Mouse (Mus musculus) limb, embryonic 12.5 days (tissue): ENCODE results near the gene Gm29797. TPM values are rescaled to one million over a fixed set of nuclear protein-coding genes. Genes with fewer than 3 reads are reported as not detected.

Experiments used
- ATAC-seq: fragments of 200-750 bp; cut with Nextera tagmentation; 2 replicates; pipeline ENCODE4 v1.8.0; 2017; ENCODE audit warnings: low read depth, moderate TSS enrichment; ENCODE audit not compliant: insufficient number of reproducible peaks, insufficient read depth, low FRiP score, low TSS enrichment
- H3K27ac ChIP-seq: fragments of 300-500 bp; sonication (generic); 2 replicates; pipeline ENCODE4 v1.5.1; 2016; ENCODE audit warnings: mild to moderate bottlenecking, moderate library complexity
- H3K27me3 ChIP-seq: fragments of 300-500 bp; sonication (generic); 2 replicates; pipeline ENCODE4 v1.6.1; 2016; ENCODE audit warnings: mild to moderate bottlenecking, moderate library complexity
- H3K36me3 ChIP-seq: fragments of 300-500 bp; sonication (generic); 2 replicates; pipeline ENCODE4 v1.6.1; 2016; ENCODE audit warnings: mild to moderate bottlenecking, moderate library complexity
- H3K4me1 ChIP-seq: fragments of 300-500 bp; sonication (generic); replicated peaks from 2 replicates; pipeline ENCODE4 v1.6.1; 2016
- H3K4me2 ChIP-seq: fragments of 300-500 bp; sonication (generic); 2 replicates; pipeline ENCODE4 v1.6.1; 2016; ENCODE audit warnings: mild to moderate bottlenecking, moderate library complexity
- H3K4me3 ChIP-seq: fragments of 300-500 bp; sonication (generic); replicated peaks from 2 replicates; pipeline ENCODE4 v1.5.1; 2016; ENCODE audit warnings: mild to moderate bottlenecking
- H3K9ac ChIP-seq: fragments of 300-500 bp; sonication (generic); replicated peaks from 2 replicates; pipeline ENCODE4 v1.6.1; 2016; ENCODE audit warnings: mild to moderate bottlenecking, moderate library complexity
- H3K9me3 ChIP-seq: fragments of 300-500 bp; sonication (generic); 2 replicates; pipeline ENCODE4 v1.6.1; 2016; ENCODE audit warnings: mild to moderate bottlenecking, moderate library complexity
- WGBS: fragments of 180-500 bp; shearing (Covaris S2); methylation state at CpG from one replicate; pipeline ENCODE4 v1.1.7; 2016; 5-methylcytosine and 5-hydroxymethylcytosine counted together
- polyA plus RNA-seq: library from polyadenylated mRNA; unstranded; fragments of >200 nt; fragmentation: Nextera tagmentation; extraction: Ambion mirVana; gene quantifications from 2 replicates; pipeline ENCODE4 v1.2.1, GENCODE M21; 2016

Gene Gm29797
- polyA plus RNA-seq, 1 experiment from 2014 or later = 0.58 TPM

DNA sequence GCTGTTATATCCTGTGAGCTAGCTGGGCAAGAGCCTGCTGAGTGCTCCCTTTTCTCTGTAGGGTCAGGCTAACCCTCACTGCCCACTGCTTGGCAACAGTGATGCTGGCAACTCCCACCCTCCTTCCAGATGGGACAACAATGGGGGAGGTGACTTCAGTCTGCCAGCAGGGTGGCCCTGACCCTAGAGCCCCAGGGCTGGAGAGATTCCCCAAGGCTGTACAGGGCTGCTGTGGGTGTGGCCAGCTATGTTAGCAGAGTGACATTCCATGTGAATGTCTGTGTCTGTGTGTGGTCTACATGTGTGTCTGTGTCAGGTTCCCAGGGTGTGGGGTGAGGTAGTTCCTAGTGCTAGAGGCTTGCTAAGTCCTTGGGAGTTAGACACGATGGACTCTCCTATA is 16.7 kb downstream of the Gm29797 start:
- WGBS = 58% methylated on average over 1 of the region's 1 CpGs
- no peaks in the 10 kb centered on the region for H3K9me3 ChIP-seq
- no peak overlapping the region for H3K4me2 ChIP-seq
- H3K4me3 ChIP-seq = no peak overlapping the region
- H3K27ac ChIP-seq = no peak overlapping the region
- no peak overlapping the region for H3K9ac ChIP-seq
- H3K4me1 ChIP-seq = peaks cover 47% of the 10 kb centered on the region
- peaks cover 59% of the 10 kb centered on the region for H3K27me3 ChIP-seq
- ATAC-seq = no peak
- no peaks in the 10 kb centered on the region for H3K36me3 ChIP-seq

DNA sequence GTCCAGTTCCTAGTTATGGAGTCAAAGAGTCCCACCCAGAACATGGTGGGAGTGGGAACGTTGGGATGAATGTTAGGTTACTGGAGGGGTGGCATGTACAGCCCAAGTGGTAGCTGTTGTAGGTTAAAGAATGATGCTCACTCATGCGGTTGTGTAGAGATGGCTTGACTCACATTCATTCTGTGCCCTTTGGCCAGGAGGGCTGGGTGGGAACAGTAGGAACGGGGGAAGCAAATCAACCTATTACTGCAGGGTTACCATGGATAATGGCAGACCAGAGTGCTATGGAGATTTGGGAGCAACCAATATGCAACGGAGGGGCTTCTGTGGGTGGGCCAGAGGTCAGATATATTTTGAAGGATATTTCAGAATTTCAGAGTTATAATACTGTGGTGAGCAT is 18.1 kb downstream of the Gm29797 start:
- Histone ChIP-seq H3K9me3 (no peaks in the 10 kb centered on the region), H3K4me3 (no peak overlapping the region), H3K36me3 (no peaks in the 10 kb centered on the region), H3K27me3 (peaks cover 45% of the 10 kb centered on the region), H3K4me2 (no peak overlapping the region), H3K27ac (no peak overlapping the region), H3K9ac (no peak overlapping the region), H3K4me1 (peaks cover 56% of the 10 kb centered on the region)
- 83% methylated on average over 4 of the region's 4 CpGs for WGBS
- no peak for ATAC-seq

DNA sequence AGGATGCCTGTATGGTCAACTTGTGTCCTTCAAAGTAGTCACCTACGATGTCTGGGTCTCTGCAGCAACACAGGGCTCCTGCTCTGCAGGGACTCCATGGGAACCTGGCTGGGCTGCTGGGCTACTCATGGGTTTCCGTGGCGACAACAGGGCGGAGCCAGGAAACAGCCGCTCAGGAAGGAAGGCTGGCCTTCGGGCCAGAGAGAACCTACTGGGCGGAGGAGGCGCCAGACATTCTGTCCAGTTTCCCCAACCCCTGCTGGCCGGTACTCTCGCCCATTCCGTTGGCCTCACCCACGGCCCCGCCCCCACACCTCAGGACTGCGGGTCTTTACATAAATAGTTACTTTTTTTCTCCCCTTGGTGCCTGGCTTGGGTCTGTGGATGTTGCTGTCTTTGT is 18.6 kb downstream of the Gm29797 start:
- ATAC-seq = no peak
- Histone ChIP-seq H3K9ac (peak overlapping the region; percentile 27), H3K36me3 (no peaks in the 10 kb centered on the region), H3K4me3 (no peak overlapping the region; the same call in 1 of the 2 replicates), H3K27me3 (peaks cover 40% of the 10 kb centered on the region), H3K4me1 (peaks cover 51% of the 10 kb centered on the region), H3K4me2 (peak overlapping the region; percentile 51), H3K27ac (no peak overlapping the region; the same call in 1 of the 2 replicates), H3K9me3 (no peaks in the 10 kb centered on the region)
- 2% methylated on average over 14 of the region's 14 CpGs for WGBS

DNA sequence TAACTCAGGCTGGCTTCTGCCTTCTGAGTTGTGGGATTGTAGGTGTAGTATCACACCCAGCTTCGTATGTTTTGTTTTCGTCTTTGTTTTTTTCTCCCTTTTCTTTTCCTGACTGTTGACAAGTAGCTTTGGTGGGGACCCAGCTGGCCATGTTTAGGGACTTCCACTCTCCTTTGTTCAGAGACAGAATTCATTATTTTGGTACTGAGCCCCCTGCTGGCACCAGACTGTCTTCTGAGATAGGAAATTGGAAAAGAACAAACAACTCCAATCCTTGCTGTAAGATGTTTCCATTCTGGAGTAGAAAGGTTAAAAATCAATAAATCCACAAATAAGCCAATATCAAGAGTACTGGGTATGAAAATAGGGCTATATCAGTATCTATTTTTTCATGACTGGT is 19.6 kb downstream of the Gm29797 start:
- H3K4me3 ChIP-seq = no peak overlapping the region
- ATAC-seq = no peak
- no peaks in the 10 kb centered on the region for H3K36me3 ChIP-seq
- H3K27me3 ChIP-seq = peaks cover 30% of the 10 kb centered on the region
- no peak overlapping the region for H3K27ac ChIP-seq
- H3K4me2 ChIP-seq = no peak overlapping the region
- H3K9me3 ChIP-seq = no peaks in the 10 kb centered on the region
- peaks cover 52% of the 10 kb centered on the region for H3K4me1 ChIP-seq
- no peak overlapping the region for H3K9ac ChIP-seq
- 63% methylated on average over 2 of the region's 2 CpGs for WGBS

DNA sequence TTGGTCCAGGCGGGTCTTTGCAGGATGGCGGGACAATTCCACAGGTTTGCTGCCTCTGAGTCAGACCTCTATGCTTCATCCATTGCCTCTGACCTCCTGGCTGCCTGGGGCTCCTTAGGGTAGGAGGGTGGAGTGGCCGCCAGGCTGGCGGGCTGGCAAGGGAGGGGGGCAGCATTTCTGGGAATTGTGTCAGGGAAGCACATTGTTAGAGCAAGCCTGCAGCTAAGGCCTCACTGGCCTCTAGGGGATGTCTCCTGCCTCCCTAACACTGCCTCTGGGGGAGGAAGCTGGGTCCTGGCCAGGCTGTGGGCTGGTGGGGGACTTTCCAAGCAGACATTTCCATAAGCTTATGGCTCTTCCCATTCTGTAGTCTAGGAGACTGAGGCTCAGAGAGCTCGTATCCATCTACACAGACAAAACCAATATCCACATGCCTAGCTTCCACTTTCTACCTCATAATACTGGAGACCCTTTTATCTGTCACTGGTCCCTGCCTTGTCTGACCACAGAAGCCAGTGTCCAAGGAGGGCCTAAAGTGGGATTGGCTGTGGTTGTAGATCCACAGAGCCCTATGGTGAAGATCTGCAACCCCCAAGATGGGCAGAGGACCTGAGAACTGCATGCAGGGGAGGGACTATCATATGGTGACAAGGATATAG is 20.4 kb downstream of the Gm29797 start:
- Histone ChIP-seq H3K9ac (no peak overlapping the region), H3K27me3 (peaks cover 22% of the 10 kb centered on the region), H3K4me1 (peaks cover 49% of the 10 kb centered on the region), H3K36me3 (no peaks in the 10 kb centered on the region), H3K27ac (0 out of 2 replicates have a peak overlapping the region, but pooled peaks have one; percentile 3), H3K4me2 (no peak overlapping the region), H3K9me3 (no peaks in the 10 kb centered on the region), H3K4me3 (no peak overlapping the region)
- 63% methylated on average over 5 of the region's 5 CpGs for WGBS
- ATAC-seq = no peak

DNA sequence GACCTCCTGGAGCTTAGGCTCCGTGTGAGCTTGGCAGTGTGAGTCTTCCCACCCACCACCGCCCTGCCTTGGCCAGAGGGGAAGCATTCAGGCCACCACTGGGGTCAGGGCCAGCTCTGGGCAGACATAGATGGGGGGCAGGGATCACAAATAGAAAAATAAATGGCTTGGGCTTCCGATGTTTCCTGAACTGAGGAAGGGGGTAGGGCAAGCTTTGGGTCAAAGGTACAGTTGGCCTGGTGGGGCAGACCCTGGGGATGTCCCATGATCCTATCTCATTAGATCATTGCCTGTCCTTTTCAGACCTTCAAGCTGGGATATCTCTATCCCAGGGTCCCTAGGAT is 20.9 kb downstream of the Gm29797 start:
- Histone ChIP-seq H3K4me3 (no peak overlapping the region), H3K9ac (no peak overlapping the region), H3K4me1 (peaks cover 49% of the 10 kb centered on the region), H3K27me3 (peaks cover 17% of the 10 kb centered on the region), H3K9me3 (no peaks in the 10 kb centered on the region), H3K4me2 (no peak overlapping the region), H3K36me3 (no peaks in the 10 kb centered on the region), H3K27ac (no peak overlapping the region)
- WGBS = 57% methylated on average over 3 of the region's 3 CpGs
- ATAC-seq = no peak

DNA sequence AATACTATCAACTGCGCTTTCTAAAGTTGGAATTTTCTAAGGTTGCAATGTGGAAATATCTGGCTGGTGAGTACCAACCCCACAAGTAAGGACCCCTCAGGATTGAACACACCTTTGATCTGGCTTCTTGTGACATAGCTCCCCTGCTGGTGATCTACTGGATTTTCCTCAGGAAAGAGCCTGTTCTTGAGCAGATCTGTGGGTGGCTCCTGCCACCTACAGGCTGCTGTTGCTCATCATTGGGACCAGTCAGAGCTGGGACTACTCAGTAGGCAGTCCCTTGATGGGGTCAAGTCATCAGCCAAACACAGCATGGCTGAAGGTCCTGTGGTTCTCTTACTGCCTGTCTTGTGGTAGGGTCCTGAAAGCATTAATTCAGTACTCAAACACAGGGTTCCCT is 21.9 kb downstream of the Gm29797 start:
- Histone ChIP-seq H3K9ac (no peak overlapping the region), H3K9me3 (no peaks in the 10 kb centered on the region), H3K4me1 (peaks cover 44% of the 10 kb centered on the region), H3K36me3 (no peaks in the 10 kb centered on the region), H3K27me3 (peaks cover 7% of the 10 kb centered on the region), H3K4me2 (no peak overlapping the region), H3K4me3 (no peak overlapping the region), H3K27ac (no peak overlapping the region)
- peak; percentile 33; the same call in 1 of the 2 replicates for ATAC-seq
- WGBS = 46% methylated on average over 1 of the region's 1 CpGs

DNA sequence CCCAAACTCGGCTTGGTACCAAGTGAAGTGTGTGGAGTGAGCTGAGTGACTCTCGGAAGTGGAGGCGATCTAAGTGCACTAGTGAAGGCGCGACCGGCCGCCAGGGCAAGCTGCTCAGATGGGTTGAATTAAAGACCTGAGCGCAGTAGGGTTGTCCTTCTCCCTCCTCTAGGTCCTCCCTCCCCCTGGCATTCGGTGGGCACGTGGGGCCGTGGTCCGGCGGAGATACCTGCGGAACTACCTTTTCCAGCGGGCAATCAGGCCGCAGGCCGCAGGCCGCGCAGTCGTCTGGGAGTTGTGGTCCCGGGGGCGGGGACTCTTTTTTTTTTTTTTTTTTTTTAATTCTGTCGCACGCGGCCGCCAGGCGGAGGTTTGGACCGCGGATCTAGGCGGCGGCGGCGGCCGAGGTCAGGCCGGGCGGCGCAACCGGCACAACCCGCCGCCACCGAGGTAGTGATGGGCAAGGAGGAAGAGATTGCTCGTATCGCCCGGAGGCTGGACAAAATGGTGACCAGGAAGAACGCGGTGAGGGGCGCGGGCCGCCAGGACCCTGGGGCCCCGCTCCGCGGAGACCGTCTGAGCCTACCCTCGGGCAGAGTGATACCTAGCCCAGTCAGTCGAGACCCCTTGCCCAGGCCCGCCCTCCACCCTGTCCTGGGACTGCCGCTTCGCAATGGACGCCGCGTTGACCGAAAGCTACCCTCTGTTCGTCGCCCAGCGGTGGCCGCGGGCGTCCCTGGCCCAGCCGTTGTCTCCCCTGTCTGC is 23.3 kb downstream of the Gm29797 start, which contains the start of gene Tcea2:
Gene Tcea2, plus strand, starts transcription at position 360 of the 765 bp plus-strand sequence.
- H3K4me1 ChIP-seq = peaks cover 36% of the 10 kb centered on the region
- H3K4me2 ChIP-seq = peak within 1 kb of the TSS; percentile 88
- no peaks in the 10 kb centered on the region for H3K9me3 ChIP-seq
- peaks cover 10% of the 10 kb centered on the region for H3K36me3 ChIP-seq
- peak within 1 kb of the TSS; percentile 87 for H3K9ac ChIP-seq
- H3K4me3 ChIP-seq = peak within 1 kb of the TSS; percentile 69
- peak within 1 kb of the TSS; percentile 66 for H3K27ac ChIP-seq
- no peaks in the 10 kb centered on the region for H3K27me3 ChIP-seq
- under 1% methylated on average over 62 of the region's 69 CpGs for WGBS
- ATAC-seq = peak; percentile 44

DNA sequence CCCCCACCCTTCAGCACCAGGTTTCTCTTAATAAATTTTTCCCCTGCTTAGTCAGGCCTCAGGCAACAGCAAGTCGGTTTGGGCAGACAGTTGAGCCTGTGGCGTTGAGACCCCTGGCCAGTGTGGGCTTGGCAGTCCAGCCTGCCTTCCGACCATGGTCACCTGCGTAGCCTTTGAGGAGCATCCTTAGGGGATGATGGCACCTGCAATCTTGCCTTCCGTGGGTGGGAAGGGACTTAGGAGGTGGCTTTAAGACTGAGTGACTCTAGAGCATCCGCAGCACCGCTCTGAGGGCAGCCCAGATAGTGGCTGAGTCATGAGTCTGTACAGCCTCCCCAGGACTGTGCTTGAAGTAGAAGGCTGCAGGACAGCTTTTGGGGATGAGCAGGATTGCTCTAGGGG is 23.9 kb downstream of the Gm29797 start:
- Histone ChIP-seq H3K4me1 (peaks cover 31% of the 10 kb centered on the region), H3K9me3 (no peaks in the 10 kb centered on the region), H3K27ac (peak overlapping the region; percentile 66), H3K36me3 (peaks cover 11% of the 10 kb centered on the region), H3K9ac (peak overlapping the region; percentile 87), H3K4me2 (peak overlapping the region; percentile 88), H3K27me3 (no peaks in the 10 kb centered on the region), H3K4me3 (peak overlapping the region; percentile 69)
- 17% methylated on average over 7 of the region's 7 CpGs for WGBS
- peak; percentile 8; the same call in 1 of the 2 replicates for ATAC-seq

DNA sequence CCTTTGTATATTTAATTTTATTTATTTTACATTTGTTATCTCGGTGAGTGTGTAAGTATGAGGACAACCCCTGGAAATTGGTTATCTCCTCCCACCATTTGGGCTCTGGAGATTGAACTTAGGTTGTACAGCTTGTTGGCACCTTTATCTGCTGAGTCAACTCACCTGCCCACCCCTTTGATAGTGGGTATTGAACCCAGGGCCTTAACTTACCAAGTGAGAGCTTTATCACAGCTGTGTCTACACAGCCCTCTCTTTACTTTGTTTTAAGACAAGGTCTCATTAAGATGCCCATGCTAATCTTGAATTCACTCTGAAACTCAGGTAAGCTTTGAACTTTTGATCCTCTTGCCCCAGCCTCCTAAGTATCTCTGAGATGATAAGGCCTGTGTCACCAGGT is 25.1 kb downstream of the Gm29797 start:
- H3K9ac ChIP-seq = no peak overlapping the region

DNA sequence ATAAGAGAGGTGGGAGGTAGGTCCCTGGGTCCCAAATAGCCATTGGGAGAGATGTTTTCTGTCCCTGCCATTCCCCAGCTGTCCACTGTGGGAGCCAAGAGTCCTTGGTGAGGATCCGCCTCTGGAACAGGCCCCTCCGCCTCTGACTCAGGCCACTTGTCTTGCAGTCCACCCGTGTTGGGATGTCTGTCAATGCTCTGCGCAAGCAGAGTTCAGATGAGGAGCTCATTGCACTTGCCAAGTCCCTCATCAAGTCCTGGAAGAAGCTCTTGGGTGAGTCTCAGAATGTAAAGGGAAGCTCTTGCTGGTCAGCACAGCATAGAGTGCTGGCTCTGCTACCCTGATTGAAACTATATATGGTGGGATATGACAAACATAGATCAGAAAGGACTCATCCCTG is 26.5 kb downstream of the Gm29797 start:
- Histone ChIP-seq H3K36me3 (peaks cover 38% of the 10 kb centered on the region), H3K9me3 (no peaks in the 10 kb centered on the region), H3K27ac (no peak overlapping the region), H3K27me3 (no peaks in the 10 kb centered on the region), H3K4me1 (peaks cover 20% of the 10 kb centered on the region), H3K9ac (no peak overlapping the region), H3K4me2 (no peak overlapping the region), H3K4me3 (no peak overlapping the region)
- no peak for ATAC-seq
- WGBS = 70% methylated on average over 4 of the region's 4 CpGs

More for the DNA sequence above, 25.1 kb downstream of the Gm29797 start:
- peaks cover 22% of the 10 kb centered on the region for H3K4me1 ChIP-seq
- no peak overlapping the region for H3K27ac ChIP-seq
- H3K27me3 ChIP-seq = no peaks in the 10 kb centered on the region
- H3K36me3 ChIP-seq = peaks cover 24% of the 10 kb centered on the region
- 93% methylated on average over 1 of the region's 1 CpGs for WGBS
- no peak for ATAC-seq
- no peaks in the 10 kb centered on the region for H3K9me3 ChIP-seq
- no peak overlapping the region for H3K4me2 ChIP-seq
- no peak overlapping the region for H3K4me3 ChIP-seq
